Mouse (Mus musculus): ENCODE data around the gene Tas2r135.

The Tas2r135 gene

DNA sequence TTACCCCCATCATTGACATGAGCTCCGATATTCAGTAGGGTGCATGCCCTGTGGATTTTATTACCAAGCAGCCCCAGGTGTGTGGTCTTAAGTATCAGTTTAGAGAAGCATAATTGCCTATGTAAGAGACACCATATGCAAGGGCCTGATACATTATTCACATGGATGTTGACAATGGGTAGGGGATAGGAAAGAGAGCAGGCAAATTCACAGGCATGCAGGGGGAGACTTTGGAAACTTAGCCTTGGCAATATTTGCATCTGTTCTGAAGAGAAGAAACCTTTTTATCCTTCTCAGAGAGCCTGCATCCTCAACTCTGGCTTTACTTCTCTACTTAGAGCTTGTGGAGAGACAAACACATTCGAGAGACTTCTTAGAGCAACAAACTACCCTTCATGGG lies at the start of gene Tas2r135:
Tas2r135 (plus strand) TSS at position 301 of the 400 bp plus-strand sequence.
- no peak for DNase-seq

DNA sequence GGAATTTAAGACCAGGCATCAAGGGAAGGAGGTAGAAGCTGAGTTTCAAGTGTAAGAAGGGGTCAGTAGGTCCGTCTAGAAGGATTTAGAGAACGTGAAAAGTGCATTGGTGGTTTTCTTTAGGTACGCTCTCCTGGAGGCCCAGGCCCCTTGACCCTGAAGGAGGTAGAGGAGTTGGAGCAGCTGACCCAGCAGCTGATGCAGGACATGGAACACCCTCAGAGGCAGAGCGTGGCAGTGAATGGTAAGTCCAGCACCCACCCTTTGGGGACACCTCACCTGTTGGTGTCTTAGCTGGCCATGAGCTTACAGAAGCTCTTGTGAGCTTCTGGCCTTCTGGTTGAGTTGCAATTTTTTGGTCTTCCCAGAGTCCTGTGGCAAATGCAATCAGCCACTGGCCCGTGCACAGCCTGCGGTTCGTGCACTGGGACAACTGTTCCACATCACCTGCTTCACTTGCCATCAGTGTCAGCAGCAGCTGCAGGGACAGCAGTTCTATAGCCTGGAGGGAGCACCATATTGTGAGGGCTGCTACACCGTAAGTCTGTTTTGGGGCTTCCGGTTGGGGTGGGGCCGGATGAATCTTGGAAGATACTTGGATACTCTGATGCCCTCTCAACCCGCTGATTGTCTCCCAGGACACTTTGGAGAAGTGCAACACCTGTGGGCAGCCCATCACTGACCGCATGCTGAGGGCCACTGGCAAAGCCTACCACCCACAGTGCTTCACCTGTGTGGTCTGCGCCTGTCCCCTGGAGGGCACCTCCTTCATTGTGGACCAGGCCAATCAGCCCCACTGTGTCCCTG lies 49.2 kb upstream of the Tas2r135 start:
- DNase-seq = no peak

DNA sequence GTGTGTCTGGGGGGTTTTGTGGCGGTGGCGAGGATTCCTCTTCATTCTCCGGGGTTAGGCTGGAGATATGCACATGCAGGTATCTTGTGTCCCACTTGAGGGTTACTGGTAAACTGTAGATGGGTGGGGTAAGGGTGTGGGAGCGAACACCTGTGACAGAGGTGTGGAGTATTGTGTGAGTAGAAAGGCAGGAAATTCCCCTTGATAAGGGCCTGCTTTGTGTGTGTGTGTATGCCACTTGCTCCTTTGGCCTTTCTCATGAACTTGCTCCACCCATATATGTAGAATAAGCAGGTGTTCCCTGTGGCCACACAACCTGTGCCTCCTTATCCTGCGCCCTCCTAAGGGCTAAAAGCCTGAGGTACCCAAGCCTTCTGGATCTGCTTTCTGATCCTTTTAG lies 48.3 kb upstream of the Tas2r135 start:
- DNase-seq = no peak

DNA sequence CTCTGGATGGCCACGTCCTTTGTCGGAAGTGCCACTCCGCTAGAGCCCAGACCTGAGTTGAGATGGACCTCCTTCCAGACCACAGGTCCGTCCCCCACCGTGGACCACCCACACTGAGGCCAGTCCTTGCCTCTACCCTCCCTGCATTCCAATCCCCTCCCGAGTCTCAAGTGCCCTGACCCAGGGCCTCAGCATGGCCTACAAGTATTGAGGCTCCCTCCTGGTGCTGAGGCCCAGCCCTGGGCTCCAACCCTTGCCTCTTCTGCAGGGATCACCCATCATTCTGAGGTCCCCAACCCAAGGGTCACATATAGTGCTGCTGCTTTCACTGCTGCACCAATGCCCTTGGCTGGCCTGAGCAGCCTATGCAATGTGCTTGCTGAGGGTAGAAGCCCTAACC lies 47.3 kb upstream of the Tas2r135 start:
- no peak for DNase-seq

DNA sequence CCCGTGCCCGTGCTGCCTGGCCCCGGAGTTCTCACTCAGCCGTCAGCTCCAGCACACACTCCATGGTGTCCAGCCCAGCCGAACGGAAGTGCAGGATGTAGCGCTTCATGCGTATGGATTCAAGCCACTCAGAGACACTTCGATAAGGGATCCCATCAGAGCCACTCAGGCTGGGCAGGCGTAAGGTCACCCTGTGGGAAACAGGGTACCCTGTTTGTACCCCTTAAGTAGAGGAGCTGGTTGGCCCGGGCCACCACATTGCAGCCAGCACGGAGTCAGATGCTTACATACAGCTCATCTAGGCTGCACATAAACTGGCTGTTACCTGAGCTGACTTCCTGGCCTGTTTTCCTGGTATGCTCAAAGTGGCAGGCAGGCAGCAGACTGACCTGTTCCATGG lies 46.3 kb upstream of the Tas2r135 start:
- DNase-seq = no peak

DNA sequence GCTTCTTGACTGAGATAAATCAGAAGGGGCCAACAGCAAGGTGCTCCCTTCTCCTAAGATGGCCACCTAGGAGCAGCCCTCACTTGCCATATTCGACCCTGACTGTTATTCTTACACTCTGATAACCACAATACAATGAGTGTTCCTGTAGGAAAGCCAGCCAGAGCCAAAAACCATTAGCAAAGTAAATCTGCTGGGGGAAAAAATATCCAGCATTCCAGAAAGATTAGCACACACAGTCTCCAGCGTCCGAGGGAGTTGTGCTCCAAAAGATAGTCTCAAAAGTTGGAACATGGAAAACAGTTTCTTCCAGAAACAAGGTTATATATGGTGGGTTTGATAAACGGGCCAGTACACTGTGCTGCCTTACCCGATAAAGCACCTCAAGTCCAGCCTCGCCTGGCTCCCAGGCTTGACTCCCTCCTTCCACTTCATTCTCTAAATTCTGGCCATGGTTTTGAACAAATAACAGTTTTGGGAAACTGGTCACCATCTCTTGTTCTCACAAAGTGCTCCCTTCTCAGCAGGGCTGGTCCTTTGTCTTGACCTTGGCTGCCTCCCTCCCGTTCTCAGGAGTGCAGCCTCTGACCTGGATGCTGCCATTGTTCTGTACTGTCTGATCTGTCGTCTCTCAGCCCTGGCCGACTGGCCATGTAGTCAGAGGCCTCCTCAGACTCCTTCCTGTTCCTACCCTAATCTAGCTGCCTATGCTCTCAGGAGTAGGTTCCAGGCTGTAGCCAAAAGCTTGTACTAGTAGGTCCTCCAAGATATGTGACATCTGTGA lies 45.7 kb upstream of the Tas2r135 start:
- DNase-seq = no peak

DNA sequence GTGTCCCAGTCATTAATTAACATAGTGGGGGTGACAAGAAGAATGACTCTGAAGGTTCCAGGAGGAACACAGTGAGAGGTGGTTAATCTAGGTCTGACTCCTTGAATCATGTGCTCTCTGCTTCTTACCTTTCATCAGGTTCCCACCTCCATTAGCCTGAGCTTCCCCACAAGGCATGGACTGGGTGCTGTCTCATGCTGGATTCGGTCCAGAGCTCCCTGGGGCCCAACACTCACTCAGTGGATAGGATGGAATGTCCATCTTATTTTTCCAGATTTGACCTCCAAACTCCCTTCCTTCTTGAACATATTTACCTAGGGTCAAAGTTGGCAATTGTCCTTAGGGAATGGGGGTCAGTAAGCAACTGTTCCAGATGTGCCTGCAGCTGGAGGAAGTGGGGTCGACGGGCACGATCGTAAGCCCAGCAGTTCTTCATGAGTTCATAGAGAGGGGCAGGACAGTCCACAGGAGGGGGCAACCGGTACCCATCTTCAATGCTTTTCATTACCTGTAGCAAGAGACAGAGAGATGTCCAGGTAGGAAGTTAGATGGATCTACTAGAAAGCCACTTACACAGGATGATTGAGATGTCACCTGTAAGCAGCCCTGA lies 44.9 kb upstream of the Tas2r135 start:
- no peak for DNase-seq

DNA sequence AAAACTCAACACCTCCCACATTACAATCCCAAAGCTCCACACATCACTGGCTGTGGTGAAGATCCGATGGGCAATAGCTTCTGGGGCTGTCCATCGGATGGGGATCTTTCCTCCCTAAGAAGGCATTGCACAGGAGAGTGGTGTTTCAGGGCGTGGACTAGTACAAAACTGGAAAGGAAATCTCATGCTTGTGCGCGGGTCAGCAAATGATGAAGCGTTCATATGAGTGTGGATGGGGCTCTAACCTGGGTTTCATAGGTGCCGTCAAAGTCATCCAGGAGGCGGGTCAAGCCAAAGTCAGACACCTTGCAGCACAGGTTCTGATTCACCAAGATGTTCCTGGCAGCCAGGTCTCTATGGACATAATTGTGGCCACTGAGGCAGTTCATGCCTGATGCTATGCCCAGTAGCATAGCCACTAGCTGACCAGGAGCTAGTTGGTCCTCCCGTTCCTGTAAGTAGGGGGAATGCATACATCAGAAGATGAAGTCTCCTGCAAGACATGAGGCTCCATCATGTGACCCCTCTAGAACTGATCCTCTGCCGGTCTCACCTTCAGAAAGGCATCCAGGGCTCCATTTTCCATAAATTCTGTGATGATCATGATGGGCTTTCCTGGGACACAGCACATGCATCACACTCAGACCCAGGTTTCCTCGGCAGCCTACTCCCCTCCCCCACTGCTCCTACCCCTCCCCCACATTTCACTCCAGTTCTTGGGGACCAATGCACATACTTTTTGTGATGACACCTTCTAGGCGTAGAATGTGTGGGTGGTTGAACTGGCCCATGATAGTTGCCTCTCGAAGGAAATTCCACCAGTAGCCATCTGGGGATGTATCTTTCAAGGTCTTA lies 44.0 kb upstream of the Tas2r135 start:
- DNase-seq = no peak

DNA sequence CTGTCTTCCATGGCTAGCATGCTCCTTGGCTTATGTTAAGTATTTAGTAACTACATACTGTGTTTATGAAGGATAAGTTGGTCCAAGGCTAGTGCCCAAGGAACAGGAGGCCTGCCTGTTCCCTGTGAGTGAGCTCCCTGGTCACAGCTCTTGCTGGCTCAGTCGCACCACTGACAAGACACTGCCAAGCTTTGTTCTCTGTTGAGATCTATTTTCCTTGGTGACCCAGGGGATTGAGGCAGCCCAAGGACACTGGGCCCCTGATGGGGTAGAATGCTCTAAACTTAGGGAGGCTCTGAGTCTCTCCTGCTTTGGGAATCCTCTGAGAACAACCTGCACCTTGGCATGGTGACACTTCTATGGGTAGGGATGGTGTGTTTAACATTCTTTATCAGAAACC lies 43.2 kb upstream of the Tas2r135 start:
- DNase-seq = no peak

DNA sequence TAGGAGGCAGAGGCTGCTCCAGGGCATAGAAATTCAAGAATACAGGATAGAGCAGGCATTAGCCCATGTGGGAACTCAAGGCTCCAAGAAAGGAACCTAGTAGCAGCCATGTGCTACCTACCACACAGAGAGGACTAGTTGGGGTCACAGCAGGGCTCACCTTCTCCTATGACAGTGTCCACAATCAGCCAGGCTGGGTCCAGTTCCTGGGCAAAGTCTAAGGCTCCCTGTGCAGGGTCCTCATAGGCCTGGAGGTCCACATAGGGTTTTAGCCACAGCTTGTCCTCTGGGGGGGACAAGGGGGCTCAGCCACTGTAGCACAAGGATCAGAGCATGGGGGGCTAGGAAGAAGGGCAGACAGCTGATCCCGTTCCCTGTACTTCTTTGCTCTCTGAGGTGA lies 42.7 kb upstream of the Tas2r135 start:
- DNase-seq = no peak

DNA sequence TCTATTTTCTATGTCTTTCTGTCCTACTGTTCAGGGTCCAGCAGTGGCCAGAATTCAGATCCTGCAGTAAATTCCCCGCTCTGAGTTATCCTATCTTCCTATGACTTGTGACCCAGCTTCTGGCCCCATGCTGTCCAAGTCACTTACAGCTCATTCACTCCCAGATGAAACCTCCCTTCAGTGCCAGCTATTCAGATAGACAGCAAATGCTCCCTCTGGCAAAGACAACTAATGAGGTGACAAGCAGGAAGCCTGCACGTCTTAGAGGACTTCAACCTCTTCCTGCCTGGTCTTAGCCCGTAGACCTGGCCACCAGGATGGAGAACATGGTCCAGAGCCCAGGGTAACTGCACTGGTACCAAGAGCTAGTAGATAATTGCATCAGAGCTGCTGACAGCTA lies 42.3 kb upstream of the Tas2r135 start:
- DNase-seq = no peak

DNA sequence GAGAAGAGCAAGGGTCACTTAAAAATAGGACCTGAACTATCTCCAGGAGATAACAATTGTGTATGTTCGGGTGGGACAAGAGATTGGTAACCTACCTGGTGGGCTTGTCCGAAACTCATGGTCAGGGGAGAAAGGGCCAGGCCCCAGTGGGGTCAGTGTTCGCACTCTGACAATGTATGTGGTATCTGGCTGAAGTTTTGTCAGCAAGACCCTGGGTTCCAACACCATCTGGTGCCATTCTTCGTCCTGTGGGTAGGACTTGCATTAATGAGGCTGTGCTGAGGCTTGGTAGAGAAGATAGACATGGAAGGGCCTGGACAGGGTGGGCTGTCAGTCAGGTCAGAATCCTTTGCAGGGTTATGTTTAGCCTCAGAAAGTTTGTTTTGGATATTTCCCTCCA lies 41.2 kb upstream of the Tas2r135 start:
- no peak for DNase-seq

DNA sequence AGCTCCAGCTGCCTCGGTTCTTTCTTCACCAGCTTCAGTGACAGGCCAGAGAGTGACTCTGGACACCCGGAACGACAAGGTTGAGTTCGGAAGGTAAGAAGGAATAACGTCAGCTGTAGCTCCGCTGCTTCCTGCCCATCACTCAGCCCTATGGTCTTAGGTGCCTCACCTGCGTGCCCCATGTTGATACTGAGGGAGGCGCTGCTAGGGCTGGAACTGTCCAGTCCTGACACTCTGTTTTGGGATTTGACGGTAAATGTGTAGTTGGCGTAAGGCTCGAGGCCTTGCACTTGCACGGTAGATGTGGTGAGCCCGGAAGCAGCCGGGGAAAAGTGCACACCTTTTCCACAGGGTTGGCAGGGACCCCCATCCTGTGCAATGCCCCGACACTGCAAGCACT lies 40.6 kb upstream of the Tas2r135 start:
- no peak for DNase-seq

DNA sequence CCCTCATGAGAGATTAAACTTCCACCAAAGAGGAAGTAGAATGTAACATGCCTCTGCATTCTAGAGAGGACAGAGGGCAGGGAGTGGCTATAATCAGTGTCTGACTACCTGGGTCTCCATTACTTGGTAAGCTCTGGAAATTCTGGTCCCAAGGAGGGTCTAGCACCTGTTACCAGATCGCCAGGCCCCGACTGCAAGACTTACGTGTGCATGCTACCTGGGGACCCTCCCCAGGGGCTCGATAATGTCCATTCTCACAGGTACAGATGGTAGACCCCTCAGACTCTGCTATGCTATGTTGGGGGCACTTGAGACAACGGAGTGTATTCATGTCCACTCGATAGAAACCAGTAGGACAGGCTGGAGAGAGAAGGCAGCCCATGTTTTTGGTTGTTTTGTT lies 40.0 kb upstream of the Tas2r135 start:
- DNase-seq = no peak

DNA sequence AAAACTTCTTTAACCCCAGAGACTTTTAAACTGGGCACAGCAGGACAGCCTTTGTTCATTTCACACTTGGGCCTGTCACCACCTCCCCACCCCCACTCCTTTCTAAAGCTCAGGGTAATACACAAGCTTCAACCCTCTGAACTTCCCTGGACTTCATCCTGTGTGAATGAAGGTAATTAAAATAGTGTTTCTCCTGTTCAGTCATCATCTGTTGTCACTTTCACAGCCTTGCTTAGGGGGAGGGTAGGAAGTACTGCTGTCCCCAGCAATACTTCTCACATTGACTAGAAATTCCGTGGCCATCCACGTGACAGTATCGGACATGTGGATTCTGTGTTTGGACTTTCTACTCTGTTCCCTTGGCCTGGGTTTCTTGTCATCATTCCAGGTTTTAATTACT lies 35.4 kb upstream of the Tas2r135 start:
- no peak for DNase-seq

DNA sequence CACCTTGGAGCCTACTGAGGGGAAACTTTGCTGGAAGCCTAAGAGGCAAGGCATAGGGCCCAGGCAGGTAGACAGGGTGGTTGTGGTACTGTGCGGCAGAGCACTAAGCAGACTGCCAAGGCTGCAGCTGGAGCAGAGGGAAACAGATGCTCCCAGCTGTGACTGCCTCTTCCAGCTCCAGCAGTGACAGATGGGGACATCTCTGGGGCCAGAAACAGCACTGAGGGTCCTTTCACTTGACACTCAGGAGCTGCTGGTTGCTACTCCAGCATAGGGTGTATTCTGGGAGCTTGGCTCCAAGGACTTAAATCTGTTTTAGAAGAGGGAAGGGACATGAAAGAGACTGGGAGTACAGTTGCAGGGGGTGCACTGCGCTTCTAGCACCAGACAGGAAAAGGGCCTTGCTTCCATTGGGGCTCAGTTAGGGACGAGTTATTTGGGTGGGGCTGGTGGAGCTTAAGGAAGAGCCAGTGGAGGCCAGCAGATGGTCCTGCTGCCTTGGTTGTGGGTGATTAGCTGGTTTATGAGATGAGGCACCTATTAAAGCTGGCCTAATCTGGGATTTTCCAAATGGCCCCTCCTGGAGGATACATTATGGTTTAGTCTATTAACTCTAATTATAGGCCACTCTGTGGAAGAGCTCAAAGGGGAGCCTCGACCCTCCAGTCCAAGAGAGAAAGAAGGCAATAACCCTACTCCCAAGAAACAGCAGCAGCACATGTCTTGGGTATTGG lies 34.4 kb upstream of the Tas2r135 start:
- DNase-seq = no peak

DNA sequence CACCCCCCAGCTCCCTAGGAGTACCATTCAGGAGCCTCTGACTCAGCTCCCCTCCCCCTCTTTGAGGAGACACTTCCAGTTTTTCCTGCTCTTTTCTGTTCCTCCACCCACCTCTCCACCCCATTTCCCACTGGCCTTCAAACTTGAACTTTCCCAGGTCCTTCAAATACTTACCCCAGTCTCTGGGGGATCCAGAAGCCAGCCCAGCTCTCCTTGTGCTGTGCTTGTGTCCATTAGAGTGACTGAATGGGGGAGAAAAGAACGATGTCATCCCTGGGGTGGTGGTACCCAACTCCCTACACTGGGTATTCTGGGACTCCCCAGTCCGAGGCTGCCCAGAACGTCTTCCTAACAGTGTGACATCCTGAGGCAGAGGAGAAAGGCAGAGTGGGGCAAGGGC lies 33.2 kb upstream of the Tas2r135 start:
- no peak for DNase-seq

DNA sequence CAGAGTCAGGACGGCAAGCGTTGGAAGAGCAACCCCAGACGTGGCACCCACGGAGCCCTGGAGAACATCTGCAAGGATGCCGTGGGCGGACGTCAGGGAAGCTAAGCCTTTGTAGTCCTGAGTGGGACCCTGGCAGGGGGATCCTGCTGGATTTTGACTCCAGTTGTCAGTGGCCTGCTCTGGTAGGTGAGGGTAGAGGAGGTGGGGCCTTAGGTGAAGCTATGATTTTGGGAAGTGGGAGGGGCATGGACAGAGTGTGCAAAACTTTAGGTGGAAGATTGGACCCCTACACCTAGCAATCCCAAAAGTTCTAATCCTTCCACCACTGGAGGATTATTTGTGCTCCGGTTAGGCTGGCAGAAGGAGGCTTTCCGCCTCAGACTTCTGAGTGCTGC lies 32.8 kb upstream of the Tas2r135 start:
- DNase-seq = no peak

DNA sequence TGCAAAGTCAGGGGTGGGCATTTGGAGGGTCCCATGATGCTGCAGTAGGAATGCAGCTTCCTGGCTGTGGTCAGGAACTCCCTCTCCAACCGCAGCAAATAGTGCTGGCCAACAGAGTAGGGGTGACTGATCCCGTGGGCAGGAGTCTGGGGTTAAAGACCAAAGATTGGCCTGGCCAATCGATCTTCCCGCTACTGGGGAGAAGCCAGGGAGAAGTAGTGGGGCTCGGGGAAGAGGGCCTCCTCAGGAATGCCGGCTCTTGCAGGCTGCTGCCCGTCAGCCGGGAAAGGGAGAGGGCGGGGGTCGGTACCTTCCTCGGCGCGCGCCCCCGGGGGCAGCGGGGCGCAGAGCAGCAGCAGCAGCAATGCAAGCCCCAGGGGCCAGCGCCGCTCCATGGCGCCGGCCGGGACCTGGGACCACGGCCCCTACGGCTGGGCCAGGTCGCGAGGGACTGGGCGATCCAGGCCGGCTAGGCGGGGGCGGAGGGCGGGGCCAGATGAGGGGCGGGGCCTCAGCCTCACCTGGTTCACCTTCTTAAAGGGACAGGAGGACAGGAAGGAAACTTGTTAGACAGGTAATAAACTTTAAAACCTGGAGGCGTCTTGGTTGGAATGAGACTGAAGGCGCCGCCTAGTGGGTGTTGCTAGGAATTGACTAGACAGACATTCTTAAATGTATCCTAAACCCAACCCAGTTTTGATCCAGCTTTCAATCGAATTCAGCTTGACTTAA lies 32.3 kb upstream of the Tas2r135 start, which contains the start of gene Epha1:
Epha1 (minus strand) TSS at position 453 of the 732 bp plus-strand sequence.
- peak; percentile 72 for DNase-seq

DNA sequence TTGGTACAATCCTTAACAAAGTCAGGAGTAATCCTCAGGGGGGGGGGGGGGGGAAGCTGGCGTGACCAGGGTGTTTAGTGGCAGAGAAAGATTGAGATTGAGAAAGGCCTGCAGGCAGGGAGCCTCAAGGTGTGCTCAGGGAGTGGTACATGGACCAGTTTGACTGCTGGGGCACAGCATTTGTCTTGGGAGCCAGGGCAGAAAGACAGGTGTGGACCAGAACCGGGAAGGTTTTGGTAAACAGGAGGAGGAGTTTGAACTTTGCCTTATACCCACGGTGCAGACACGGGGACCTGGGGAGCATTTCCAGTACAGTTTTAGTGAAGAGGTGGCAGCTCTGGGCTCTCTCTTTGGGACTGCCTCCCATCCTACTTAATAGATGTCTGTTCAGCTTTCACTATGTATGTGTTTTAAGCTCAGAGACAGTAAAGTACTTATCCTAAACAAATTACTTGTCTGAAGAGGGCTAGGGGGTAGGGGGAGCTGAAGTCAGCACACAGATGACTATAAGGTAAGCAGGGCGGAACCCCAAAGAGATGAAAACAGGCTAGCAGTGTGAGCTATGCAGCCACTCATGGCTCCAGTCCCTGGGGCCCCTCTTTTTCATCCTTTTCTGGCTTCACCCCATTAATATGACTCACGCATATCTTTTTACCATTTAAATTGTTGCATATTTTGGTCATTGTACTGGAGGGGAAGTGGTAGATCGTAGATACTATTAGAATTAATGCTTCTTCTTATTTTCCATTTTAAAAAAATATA lies 31.4 kb upstream of the Tas2r135 start:
- no peak for DNase-seq

DNA sequence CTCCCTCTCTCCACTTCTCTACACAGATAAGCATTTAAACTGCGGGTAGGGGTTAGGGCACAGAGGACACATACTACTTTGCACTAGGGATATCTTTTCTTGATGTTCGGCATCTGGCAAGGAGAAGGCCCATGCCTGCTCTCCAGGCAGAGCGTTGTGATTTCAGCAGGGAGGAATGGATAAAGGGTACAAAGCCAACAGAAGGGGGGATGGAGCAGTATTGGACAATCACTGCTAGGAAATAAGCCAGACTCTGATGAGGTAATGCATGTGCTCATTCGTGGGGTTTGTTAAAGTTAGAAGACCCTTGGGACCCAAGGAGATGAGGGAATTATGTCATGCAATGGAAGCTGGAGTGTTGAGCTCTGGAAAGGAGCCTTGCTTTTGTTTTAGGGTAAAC lies 30.5 kb upstream of the Tas2r135 start:
- DNase-seq = no peak
